Mouse (Mus musculus): ENCODE data around the gene Dhrs7c. TPM values are rescaled to one million over a fixed set of nuclear protein-coding genes. Genes with fewer than 3 reads are reported as not detected.

Gene Dhrs7c
- total and polyA plus RNA-seq, 3 experiments = not detected

DNA sequence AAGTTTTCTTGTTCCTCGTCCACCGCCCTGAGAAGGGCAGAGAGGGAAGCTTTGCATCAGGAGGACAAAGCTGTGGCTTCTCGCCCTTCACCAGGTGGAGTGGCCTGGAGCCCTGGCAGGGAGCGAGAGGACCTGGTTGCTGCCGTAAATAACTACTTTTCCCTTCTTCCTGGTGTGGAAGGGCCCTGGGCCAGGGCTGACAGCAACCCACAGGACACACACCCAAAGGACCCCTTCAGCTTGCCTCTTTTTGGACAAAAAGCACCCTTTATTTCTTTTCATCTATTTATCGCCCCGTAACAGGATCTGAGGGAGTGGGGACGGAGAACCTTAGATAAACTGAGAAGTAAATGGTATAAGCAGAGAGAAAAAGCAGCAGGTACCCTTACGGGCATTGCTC is 60.5 kb downstream of the Dhrs7c start:
- no peaks in the 10 kb centered on the region for H3K9me3 ChIP-seq (replicated peaks; ENCODE audit: low read length)
- H3K36me3 ChIP-seq (replicated peaks in 1 of 2; ENCODE audit: control insufficient read depth in 1 of 2, insufficient read depth in 1 of 2, low read length in 1 of 2) = no peaks in the 10 kb centered on the region
- TF ChIP-seq ETS1 (conservative IDR thresholded peaks at IDR 0.05; ENCODE audit: low read depth, low read length) = no peak
- TF ChIP-seq ZMIZ1 (IDR thresholded peaks at IDR 0.05; ENCODE audit: low read depth, low read length) = no peak
- no peak for TF ChIP-seq CHD1 (IDR thresholded peaks at IDR 0.05; ENCODE audit: low read depth, low read length)
- TF ChIP-seq MEF2A (IDR thresholded peaks at IDR 0.05; ENCODE audit: borderline replicate concordance, low read depth, low read length) = no peak
- no peak for TF ChIP-seq NRF1 (IDR thresholded peaks at IDR 0.05; ENCODE audit: low read depth, low read length)
- no peak for TF ChIP-seq SMC3 (IDR thresholded peaks at IDR 0.05; ENCODE audit: low read depth, low read length)
- no peak for TF ChIP-seq ZNF384 (IDR thresholded peaks at IDR 0.05; ENCODE audit: low read depth, low read length)
- TF ChIP-seq MAX (IDR thresholded peaks at IDR 0.05; ENCODE audit: low read length) = no peak
- TF ChIP-seq CTCF (conservative IDR thresholded peaks at IDR 0.05 in 1 of 2, IDR thresholded peaks at IDR 0.05 in 1 of 2; ENCODE audit: low read depth in 2 of 2, low read length in 2 of 2) = no peak
- no peak for TF ChIP-seq TBP (conservative IDR thresholded peaks at IDR 0.05; ENCODE audit: low read depth, low read length)
- TF ChIP-seq RCOR1 (conservative IDR thresholded peaks at IDR 0.05; ENCODE audit: low read depth, low read length) = no peak
- peaks cover 3 to 4% of the 10 kb centered on the region in 2 experiments; a peak in 3 of 4 replicates for H3K4me1 ChIP-seq (ENCODE audit: control insufficient read depth in 1 of 2, insufficient read depth in 2 of 2)
- H3K27ac ChIP-seq (ENCODE audit: insufficient read depth, low read depth) = no peak overlapping the region
- no peak overlapping the region for H3K4me3 ChIP-seq (replicated peaks in 1 of 3; ENCODE audit: low read depth in 2 of 3, low read length in 2 of 3, poor library complexity in 1 of 3)
- DNase-seq (ENCODE audit: extremely low read depth) = no peak
- in situ Hi-C loops (cut with MboI; ENCODE audit: low pct_ligation_motif_present, low pct_unique_long_range_greater_than_20kb, low sequenced_read_pairs) (no loop called here), dilution Hi-C loops (cut with MboI; ENCODE audit: extremely low pct_ligation_motif_present, extremely low pct_unique_long_range_greater_than_20kb, low sequenced_read_pairs) (no loop called here)
- H3K79me2 ChIP-seq (replicated peaks; ENCODE audit: control insufficient read depth, extremely low read depth, insufficient read depth, poor library complexity, severe bottlenecking) = no peaks in the 10 kb centered on the region
- no peak overlapping the region for H3K9ac ChIP-seq (ENCODE audit: insufficient read depth, low read depth)
- H3K27me3 ChIP-seq (replicated peaks) = peaks cover 17% of the 10 kb centered on the region
- no peak overlapping the region for H3K4me2 ChIP-seq (ENCODE audit: insufficient read depth, low read depth, poor library complexity, severe bottlenecking)

- TF ChIP-seq SMC3 (IDR thresholded peaks at IDR 0.05; ENCODE audit: low read depth, low read length) (no peak), MAZ (IDR thresholded peaks at IDR 0.05; ENCODE audit: low read depth, low read length) (no peak), RCOR1 (conservative IDR thresholded peaks at IDR 0.05; ENCODE audit: low read depth, low read length) (no peak), NELFE (IDR thresholded peaks at IDR 0.05; ENCODE audit: low read depth, low read length) (no peak)
- no peak overlapping the region for H3K4me2 ChIP-seq (ENCODE audit: insufficient read depth, low read depth, poor library complexity, severe bottlenecking)
- H3K36me3 ChIP-seq (replicated peaks in 1 of 2; ENCODE audit: control insufficient read depth in 1 of 2, insufficient read depth in 1 of 2, low read length in 1 of 2) = no peaks in the 10 kb centered on the region
- dilution Hi-C loops (cut with MboI; ENCODE audit: extremely low pct_ligation_motif_present, extremely low pct_unique_long_range_greater_than_20kb, low sequenced_read_pairs) = no loop called here
- H3K27me3 ChIP-seq (replicated peaks) = peaks cover 27% of the 10 kb centered on the region
- no peak overlapping the region for H3K27ac ChIP-seq (ENCODE audit: insufficient read depth, low read depth)
- H3K79me2 ChIP-seq (replicated peaks; ENCODE audit: control insufficient read depth, extremely low read depth, insufficient read depth, poor library complexity, severe bottlenecking) = no peaks in the 10 kb centered on the region
- no peak for DNase-seq (ENCODE audit: extremely low read depth)
- H3K4me3 ChIP-seq (replicated peaks in 1 of 3; ENCODE audit: low read depth in 2 of 3, low read length in 2 of 3, poor library complexity in 1 of 3) = no peak overlapping the region
- no peaks in the 10 kb centered on the region for H3K9me3 ChIP-seq (replicated peaks; ENCODE audit: low read length)
- no peak overlapping the region for H3K9ac ChIP-seq (ENCODE audit: insufficient read depth, low read depth)
- peaks cover 0 to 3% of the 10 kb centered on the region in 2 experiments; a peak in 1 of 4 replicates for H3K4me1 ChIP-seq (ENCODE audit: control insufficient read depth in 1 of 2, insufficient read depth in 2 of 2)
- in situ Hi-C loops (cut with MboI; ENCODE audit: low pct_ligation_motif_present, low pct_unique_long_range_greater_than_20kb, low sequenced_read_pairs) = no loop called here
Observed at GRCm38 (mm10) chr11:67860743-67861398, 62.9 kb downstream of the Dhrs7c start.
